Mouse (Mus musculus): ENCODE measurements at regions not wholly inside any gene's neighbourhood (a gene's known extent, or its start where the extent isn't known, plus 50 kb on each side); places are given as distances from the start of the nearest gene placed in this dataset.

DNA sequence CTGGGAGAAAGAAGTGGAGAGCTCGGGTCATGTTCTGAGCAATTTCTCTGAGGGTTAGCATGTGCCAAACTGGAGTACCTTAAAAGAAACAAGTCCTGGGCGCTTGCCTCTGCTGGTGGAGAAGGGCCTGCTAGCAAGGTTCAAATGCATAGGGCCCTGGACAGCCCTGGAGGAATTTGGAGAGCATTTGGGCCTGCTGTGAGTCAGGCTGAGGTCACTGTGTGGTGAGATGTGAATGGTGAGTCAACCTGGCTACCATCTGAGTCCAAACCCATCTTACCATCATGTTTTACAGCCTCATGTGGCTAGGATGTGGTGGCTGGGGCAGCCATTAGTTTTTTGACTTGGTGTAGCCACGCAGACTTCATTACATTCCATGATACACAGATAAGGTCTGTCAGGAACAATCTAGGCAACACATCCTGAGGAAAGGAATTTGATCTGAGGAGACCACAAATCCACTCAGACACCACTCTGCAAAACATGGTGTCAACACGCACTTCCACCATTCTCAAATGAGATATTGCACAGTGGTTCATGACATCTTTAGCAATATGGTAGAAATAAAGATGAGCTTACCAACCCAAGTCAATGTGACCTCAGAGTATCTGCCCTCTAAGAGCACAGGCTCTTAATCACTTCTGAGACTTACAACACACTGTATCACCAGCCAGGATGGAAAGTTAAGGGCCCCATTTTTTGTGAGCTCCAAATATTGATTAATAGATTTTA lies 83.1 kb downstream of the Thbs2 start:
- no peak overlapping the region for H3K9ac ChIP-seq (ENCODE audit: low read depth, low read length)
- no peak overlapping the region for H3K27ac ChIP-seq (ENCODE audit: low read depth, low read length)
- H3K4me3 ChIP-seq (ENCODE audit: low read depth, low read length) = no peak overlapping the region
- H3K4me2 ChIP-seq = no peak overlapping the region
- H3K9me3 ChIP-seq (ENCODE audit: control insufficient read depth, low read length) = no peaks in the 10 kb centered on the region
- H3K36me3 ChIP-seq (ENCODE audit: control insufficient read depth, insufficient read depth, low read length) = no peaks in the 10 kb centered on the region
- no peak for ATAC-seq (replicated peaks; ENCODE audit: low FRiP score)
- H3K27me3 ChIP-seq (replicated peaks; ENCODE audit: control insufficient read depth, insufficient read depth, low read length) = no peaks in the 10 kb centered on the region
- DNase-seq (ENCODE audit: low spot score) = no peak
- H3K4me1 ChIP-seq (replicated peaks; ENCODE audit: control insufficient read depth, insufficient read depth, low read length) = no peaks in the 10 kb centered on the region
- 74% methylated on average over 4 of the region's 4 CpGs for WGBS

DNA sequence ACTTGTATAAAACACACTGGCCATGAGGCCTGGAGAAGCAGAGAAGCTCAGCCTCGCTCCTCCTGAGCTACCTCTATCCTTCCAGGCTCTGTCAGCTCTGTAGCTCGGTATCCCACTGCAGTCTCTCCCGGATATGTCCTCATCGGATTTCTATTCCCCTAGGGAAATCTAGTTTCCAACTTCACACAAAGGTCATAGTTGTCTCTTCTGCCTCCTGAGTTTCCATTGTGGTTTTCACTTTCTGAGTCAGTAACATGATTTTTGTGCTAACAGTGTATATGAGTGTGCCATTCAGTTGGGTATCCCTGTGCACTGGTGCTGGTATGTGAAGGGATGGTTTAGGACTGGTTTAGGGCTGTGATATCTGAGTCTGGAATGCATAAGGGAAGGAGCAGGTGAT lies 85.2 kb downstream of the Thbs2 start:
- Histone ChIP-seq H3K27ac (ENCODE audit: low read depth, low read length) (no peak overlapping the region), H3K4me3 (ENCODE audit: low read depth, low read length) (no peak overlapping the region), H3K9ac (ENCODE audit: low read depth, low read length) (no peak overlapping the region), H3K27me3 (replicated peaks; ENCODE audit: control insufficient read depth, insufficient read depth, low read length) (no peaks in the 10 kb centered on the region), H3K4me2 (no peak overlapping the region), H3K36me3 (ENCODE audit: control insufficient read depth, insufficient read depth, low read length) (no peaks in the 10 kb centered on the region), H3K9me3 (ENCODE audit: control insufficient read depth, low read length) (no peaks in the 10 kb centered on the region), H3K4me1 (replicated peaks; ENCODE audit: control insufficient read depth, insufficient read depth, low read length) (no peaks in the 10 kb centered on the region)
- WGBS = 81% methylated on average over 4 of the region's 4 CpGs
- DNase-seq (ENCODE audit: low spot score) = no peak
- ATAC-seq (replicated peaks; ENCODE audit: low FRiP score) = no peak

DNA sequence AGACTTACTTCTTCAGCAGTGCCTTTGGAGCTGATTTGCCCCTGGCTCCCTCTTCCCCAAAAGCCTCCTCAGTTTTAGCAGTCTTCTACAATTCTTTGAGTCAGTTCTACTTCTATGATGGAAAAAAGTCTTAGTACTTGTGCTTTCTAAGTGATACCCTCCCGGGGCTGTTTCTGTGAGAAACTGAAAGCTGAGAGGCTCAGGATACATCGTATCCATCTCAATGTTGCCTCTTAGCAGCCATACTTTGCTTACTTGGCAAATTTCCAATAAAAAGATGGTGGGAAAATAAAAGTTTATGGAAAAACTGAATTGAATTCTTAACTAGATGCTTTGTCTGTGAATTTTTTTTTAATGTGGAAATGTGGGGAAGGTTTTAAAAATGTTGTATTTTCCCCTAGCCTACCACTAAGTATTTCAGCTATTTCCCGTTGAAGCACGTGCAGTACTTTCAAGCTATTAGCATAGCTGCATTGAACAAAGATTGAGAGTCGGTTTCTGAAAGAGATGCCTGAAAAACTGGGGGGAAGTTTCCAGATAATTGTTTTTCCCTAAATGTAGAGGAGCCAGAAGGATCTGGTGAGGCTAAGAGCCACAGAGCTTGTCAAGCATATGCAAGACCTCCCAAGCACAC lies 87.6 kb downstream of the Thbs2 start:
- Histone ChIP-seq H3K36me3 (ENCODE audit: control insufficient read depth, insufficient read depth, low read length) (no peaks in the 10 kb centered on the region), H3K4me2 (no peak overlapping the region), H3K9me3 (ENCODE audit: control insufficient read depth, low read length) (no peaks in the 10 kb centered on the region), H3K27ac (ENCODE audit: low read depth, low read length) (no peak overlapping the region), H3K27me3 (replicated peaks; ENCODE audit: control insufficient read depth, insufficient read depth, low read length) (no peaks in the 10 kb centered on the region), H3K9ac (ENCODE audit: low read depth, low read length) (no peak overlapping the region), H3K4me3 (ENCODE audit: low read depth, low read length) (no peak overlapping the region), H3K4me1 (replicated peaks; ENCODE audit: control insufficient read depth, insufficient read depth, low read length) (no peaks in the 10 kb centered on the region)
- DNase-seq (ENCODE audit: low spot score) (no peak), ATAC-seq (replicated peaks; ENCODE audit: low FRiP score) (no peak)
- WGBS = 78% methylated on average over 5 of the region's 5 CpGs

DNA sequence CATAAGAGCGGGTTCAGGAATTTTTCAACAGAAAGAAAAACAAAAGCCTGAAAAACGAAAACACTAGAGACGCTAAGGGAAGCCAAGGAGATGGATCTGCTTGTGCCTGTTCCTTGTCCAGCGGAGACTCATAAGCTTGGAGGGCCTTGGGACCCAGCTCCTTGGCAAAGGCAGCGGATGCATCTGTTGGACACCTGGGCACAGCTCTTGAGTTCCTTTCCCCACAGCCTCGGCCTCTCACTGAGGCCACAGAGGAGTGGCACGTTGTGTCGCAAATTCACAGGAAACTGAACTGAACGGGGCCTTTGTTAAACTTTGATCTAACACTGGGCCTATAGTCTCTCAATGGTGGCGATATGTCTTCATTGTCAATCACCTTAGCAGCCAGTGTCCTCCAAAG lies 94.4 kb downstream of the Thbs2 start:
- no peaks in the 10 kb centered on the region for H3K4me1 ChIP-seq (replicated peaks; ENCODE audit: control insufficient read depth, insufficient read depth, low read length)
- no peak overlapping the region for H3K4me2 ChIP-seq
- H3K27me3 ChIP-seq (replicated peaks; ENCODE audit: control insufficient read depth, insufficient read depth, low read length) = no peaks in the 10 kb centered on the region
- H3K9ac ChIP-seq (ENCODE audit: low read depth, low read length) = no peak overlapping the region
- no peak overlapping the region for H3K27ac ChIP-seq (ENCODE audit: low read depth, low read length)
- no peak overlapping the region for H3K4me3 ChIP-seq (ENCODE audit: low read depth, low read length)
- DNase-seq (ENCODE audit: low spot score) (no peak), ATAC-seq (replicated peaks; ENCODE audit: low FRiP score) (no peak)
- H3K9me3 ChIP-seq (ENCODE audit: control insufficient read depth, low read length) = no peaks in the 10 kb centered on the region
- no peaks in the 10 kb centered on the region for H3K36me3 ChIP-seq (ENCODE audit: control insufficient read depth, insufficient read depth, low read length)
- 86% methylated on average over 10 of the region's 10 CpGs for WGBS

DNA sequence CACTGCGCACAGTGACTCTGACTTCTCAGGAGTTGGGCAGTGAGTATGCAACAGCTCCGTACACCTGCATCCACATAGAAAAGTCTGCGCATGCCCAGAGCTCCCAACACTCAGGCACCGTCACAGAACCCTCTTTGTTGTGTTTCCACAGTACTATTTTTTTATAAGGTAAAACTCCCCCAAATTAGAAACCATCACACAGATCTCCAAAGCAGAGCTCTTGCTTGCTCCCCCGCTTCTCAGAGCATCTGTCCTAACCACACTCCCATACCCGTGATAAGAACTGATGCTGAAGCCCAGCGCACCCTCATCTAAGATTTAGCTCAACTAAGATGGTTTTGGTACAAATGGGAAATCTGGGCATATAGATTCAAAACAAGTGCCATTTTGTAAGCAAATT lies 97.6 kb downstream of the Thbs2 start:
- no peak overlapping the region for H3K4me3 ChIP-seq (ENCODE audit: low read depth, low read length)
- no peak for DNase-seq (ENCODE audit: low spot score)
- WGBS = 80% methylated on average over 7 of the region's 7 CpGs

DNA sequence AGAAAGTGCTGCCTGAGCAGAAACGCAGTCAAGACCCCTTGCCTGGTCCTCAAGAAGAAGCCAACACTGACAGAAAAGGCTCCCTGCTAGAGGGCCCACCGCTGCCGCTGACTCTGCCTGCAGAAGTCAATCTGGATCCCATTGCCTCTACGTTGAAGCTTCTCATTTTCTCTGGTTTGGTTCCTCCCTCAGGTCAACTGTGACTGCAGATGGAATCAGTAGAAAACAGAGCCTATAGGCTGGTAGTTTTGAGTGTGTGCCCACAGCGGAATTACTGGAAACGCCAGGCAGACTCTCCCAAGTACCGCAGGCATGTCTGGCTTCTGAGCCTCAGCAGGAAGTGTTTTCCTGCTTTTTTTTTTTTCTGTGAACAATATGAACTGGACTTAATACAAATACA lies 98.5 kb downstream of the Thbs2 start:
- Histone ChIP-seq H3K9me3 (ENCODE audit: control insufficient read depth, low read length) (no peaks in the 10 kb centered on the region), H3K9ac (ENCODE audit: low read depth, low read length) (no peak overlapping the region), H3K27me3 (replicated peaks; ENCODE audit: control insufficient read depth, insufficient read depth, low read length) (no peaks in the 10 kb centered on the region), H3K36me3 (ENCODE audit: control insufficient read depth, insufficient read depth, low read length) (no peaks in the 10 kb centered on the region), H3K4me3 (ENCODE audit: low read depth, low read length) (no peak overlapping the region), H3K4me2 (no peak overlapping the region), H3K27ac (ENCODE audit: low read depth, low read length) (no peak overlapping the region), H3K4me1 (replicated peaks; ENCODE audit: control insufficient read depth, insufficient read depth, low read length) (no peaks in the 10 kb centered on the region)
- ATAC-seq (replicated peaks; ENCODE audit: low FRiP score) (no peak), DNase-seq (ENCODE audit: low spot score) (no peak)
- 71% methylated on average over 7 of the region's 7 CpGs for WGBS

More for the DNA sequence above, 97.6 kb downstream of the Thbs2 start:
- Histone ChIP-seq H3K27me3 (replicated peaks; ENCODE audit: control insufficient read depth, insufficient read depth, low read length) (no peaks in the 10 kb centered on the region), H3K4me1 (replicated peaks; ENCODE audit: control insufficient read depth, insufficient read depth, low read length) (no peaks in the 10 kb centered on the region), H3K9ac (ENCODE audit: low read depth, low read length) (no peak overlapping the region), H3K36me3 (ENCODE audit: control insufficient read depth, insufficient read depth, low read length) (no peaks in the 10 kb centered on the region), H3K27ac (ENCODE audit: low read depth, low read length) (no peak overlapping the region), H3K4me2 (no peak overlapping the region), H3K9me3 (ENCODE audit: control insufficient read depth, low read length) (no peaks in the 10 kb centered on the region)
- ATAC-seq (replicated peaks; ENCODE audit: low FRiP score) = no peak

DNA sequence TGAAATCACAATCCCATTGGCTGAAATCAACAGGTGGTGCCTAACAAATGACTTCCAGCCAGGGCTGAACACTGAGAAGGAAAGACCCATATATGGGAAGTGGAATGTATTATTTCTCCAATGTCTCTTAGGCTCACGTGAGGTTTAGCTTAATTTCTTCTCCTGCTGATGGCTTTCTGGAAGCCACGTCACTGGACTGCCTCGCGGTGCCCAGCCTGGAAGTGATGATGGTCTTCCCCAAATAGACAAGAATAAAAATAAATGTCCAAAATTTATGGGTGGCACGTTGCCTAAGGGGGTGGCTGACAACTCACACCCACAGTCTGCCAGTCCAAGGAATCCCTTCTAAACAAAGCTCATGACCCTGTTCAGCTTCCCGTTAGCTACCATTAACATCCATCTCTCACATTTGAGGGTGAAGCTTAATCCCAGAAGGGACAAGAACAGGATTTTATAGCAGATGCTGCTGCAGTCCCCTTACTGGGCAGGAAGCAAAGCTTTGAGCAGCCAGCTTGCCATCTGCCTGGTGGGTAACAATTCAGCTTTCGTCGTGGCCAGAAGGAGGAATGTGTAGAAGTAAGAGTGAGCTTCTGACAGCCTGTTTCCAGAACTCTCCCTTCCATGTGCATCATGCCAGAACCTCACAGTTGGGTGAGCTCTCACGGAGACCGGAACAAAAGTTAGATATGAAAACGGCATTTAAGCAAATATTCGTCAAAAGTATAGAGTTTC lies 105.8 kb downstream of the Thbs2 start:
- WGBS = 88% methylated on average over 12 of the region's 12 CpGs
- DNase-seq (ENCODE audit: low spot score) = no peak
- Histone ChIP-seq H3K9me3 (ENCODE audit: control insufficient read depth, low read length) (no peaks in the 10 kb centered on the region), H3K9ac (ENCODE audit: low read depth, low read length) (no peak overlapping the region), H3K27me3 (replicated peaks; ENCODE audit: control insufficient read depth, insufficient read depth, low read length) (no peaks in the 10 kb centered on the region), H3K4me3 (ENCODE audit: low read depth, low read length) (no peak overlapping the region), H3K4me2 (no peak overlapping the region), H3K27ac (ENCODE audit: low read depth, low read length) (no peak overlapping the region), H3K4me1 (replicated peaks; ENCODE audit: control insufficient read depth, insufficient read depth, low read length) (no peaks in the 10 kb centered on the region), H3K36me3 (ENCODE audit: control insufficient read depth, insufficient read depth, low read length) (no peaks in the 10 kb centered on the region)
- no peak for ATAC-seq (replicated peaks; ENCODE audit: low FRiP score)

DNA sequence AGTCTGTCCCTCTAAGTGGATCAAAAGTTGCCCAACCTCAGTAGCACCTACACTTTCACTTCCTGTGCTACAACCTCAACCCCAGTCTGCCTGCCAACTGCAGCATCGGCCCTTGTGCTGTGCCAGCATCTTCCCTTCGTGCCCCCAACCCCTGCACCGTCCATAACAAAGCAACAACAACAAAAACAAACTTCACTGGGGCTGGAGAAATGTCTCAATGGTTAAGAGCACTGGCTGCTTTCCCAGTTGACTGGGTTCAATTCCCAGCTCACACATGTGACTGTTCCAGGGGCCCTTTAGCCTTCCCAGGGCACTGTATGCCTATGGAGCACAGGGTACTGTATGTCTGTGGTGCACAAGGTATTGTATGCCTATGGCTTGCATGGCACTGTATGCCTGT lies 114.4 kb downstream of the Thbs2 start:
- H3K27ac ChIP-seq (ENCODE audit: low read depth, low read length) = no peak overlapping the region
- H3K36me3 ChIP-seq (ENCODE audit: control insufficient read depth, insufficient read depth, low read length) = no peaks in the 10 kb centered on the region
- ATAC-seq (replicated peaks; ENCODE audit: low FRiP score) = no peak
- no peak overlapping the region for H3K4me3 ChIP-seq (ENCODE audit: low read depth, low read length)
- no peaks in the 10 kb centered on the region for H3K27me3 ChIP-seq (replicated peaks; ENCODE audit: control insufficient read depth, insufficient read depth, low read length)
- WGBS = 75% methylated on average over 3 of the region's 3 CpGs
- H3K9me3 ChIP-seq (ENCODE audit: control insufficient read depth, low read length) = no peaks in the 10 kb centered on the region
- H3K4me1 ChIP-seq (replicated peaks; ENCODE audit: control insufficient read depth, insufficient read depth, low read length) = no peaks in the 10 kb centered on the region
- no peak overlapping the region for H3K4me2 ChIP-seq
- H3K9ac ChIP-seq (ENCODE audit: low read depth, low read length) = no peak overlapping the region
- DNase-seq (ENCODE audit: low spot score) = no peak
